Mouse (Mus musculus) forebrain, embryonic 13.5 days (tissue): ENCODE results near the gene Tuba1c. TPM values are rescaled to one million over a fixed set of nuclear protein-coding genes. Genes with fewer than 3 reads are reported as not detected.

Experiments used
- ATAC-seq: fragments of 200-750 bp; cut with Nextera tagmentation; 2 replicates; pipeline ENCODE4 v1.8.0; 2017
- H3K27ac ChIP-seq: fragments of 300-500 bp; sonication (generic); 2 replicates; pipeline ENCODE4 v1.5.1; 2015; ENCODE audit warnings: inconsistent platforms, mild to moderate bottlenecking, moderate library complexity
- H3K27me3 ChIP-seq: fragments of 300-500 bp; sonication (generic); 2 replicates; pipeline ENCODE4 v1.6.1; 2015; ENCODE audit warnings: mild to moderate bottlenecking, inconsistent platforms
- H3K36me3 ChIP-seq: fragments of 300-500 bp; sonication (generic); 2 replicates; pipeline ENCODE4 v1.6.1; 2015; ENCODE audit warnings: mild to moderate bottlenecking, inconsistent platforms; ENCODE audit not compliant: poor library complexity, severe bottlenecking
- H3K4me1 ChIP-seq: fragments of 300-500 bp; sonication (generic); 2 replicates; pipeline ENCODE4 v1.6.1; 2015; ENCODE audit warnings: inconsistent platforms
- H3K4me2 ChIP-seq: fragments of 300-500 bp; sonication (generic); 2 replicates; pipeline ENCODE4 v1.6.1; 2015; ENCODE audit warnings: inconsistent platforms, mild to moderate bottlenecking, moderate library complexity
- H3K4me3 ChIP-seq: fragments of 300-500 bp; sonication (generic); 2 replicates; pipeline ENCODE4 v1.5.1; 2015; ENCODE audit warnings: mild to moderate bottlenecking, inconsistent platforms
- H3K9ac ChIP-seq: fragments of 300-500 bp; sonication (generic); 2 replicates; pipeline ENCODE4 v1.6.1; 2015; ENCODE audit warnings: mild to moderate bottlenecking, inconsistent platforms
- H3K9me3 ChIP-seq: fragments of 300-500 bp; sonication (generic); replicated peaks from 2 replicates; pipeline ENCODE4 v1.6.1; 2016; ENCODE audit warnings: inconsistent platforms
- WGBS: fragments of 180-500 bp; shearing (Covaris S2); methylation state at CpG from one replicate; pipeline ENCODE4 v1.1.7; 2015; 5-methylcytosine and 5-hydroxymethylcytosine counted together
- polyA plus RNA-seq: library from polyadenylated mRNA; unstranded; fragments of >200 nt; fragmentation: Nextera tagmentation; extraction: Ambion mirVana; gene quantifications from 2 replicates; pipeline ENCODE4 v1.2.1, GENCODE M21; 2015

Tuba1c gene
- polyA plus RNA-seq, 1 experiment from 2014 or later = 97.6 TPM

DNA sequence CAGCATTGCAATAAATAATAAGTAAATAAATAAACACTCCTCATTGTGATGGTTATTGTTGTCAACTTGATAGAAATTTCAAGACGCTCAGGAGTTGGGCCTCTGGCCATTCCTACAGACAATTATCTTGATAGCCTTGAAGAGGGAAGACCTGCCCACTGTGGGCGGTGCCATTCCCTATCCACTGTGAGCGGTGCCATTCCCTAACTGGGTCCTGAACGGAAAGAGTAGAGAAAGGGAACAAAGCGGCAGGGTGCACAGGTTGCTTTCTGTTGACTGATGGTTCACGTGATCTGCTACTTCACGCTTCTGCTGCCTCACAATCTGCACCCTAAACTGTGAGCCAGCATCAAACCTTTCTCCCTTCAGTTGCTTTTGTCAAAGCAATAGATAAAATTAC, 8.4 kb upstream of the Tuba1c start:
- no peak for ATAC-seq
- Histone ChIP-seq H3K27me3 (no peaks in the 10 kb centered on the region), H3K27ac (no peak overlapping the region), H3K36me3 (no peaks in the 10 kb centered on the region), H3K4me3 (no peak overlapping the region), H3K9me3 (no peaks in the 10 kb centered on the region), H3K9ac (no peak overlapping the region), H3K4me2 (no peak overlapping the region), H3K4me1 (peaks cover 7% of the 10 kb centered on the region; the same call in 1 of the 2 replicates)
- WGBS = 97% methylated on average over 7 of the region's 7 CpGs

DNA sequence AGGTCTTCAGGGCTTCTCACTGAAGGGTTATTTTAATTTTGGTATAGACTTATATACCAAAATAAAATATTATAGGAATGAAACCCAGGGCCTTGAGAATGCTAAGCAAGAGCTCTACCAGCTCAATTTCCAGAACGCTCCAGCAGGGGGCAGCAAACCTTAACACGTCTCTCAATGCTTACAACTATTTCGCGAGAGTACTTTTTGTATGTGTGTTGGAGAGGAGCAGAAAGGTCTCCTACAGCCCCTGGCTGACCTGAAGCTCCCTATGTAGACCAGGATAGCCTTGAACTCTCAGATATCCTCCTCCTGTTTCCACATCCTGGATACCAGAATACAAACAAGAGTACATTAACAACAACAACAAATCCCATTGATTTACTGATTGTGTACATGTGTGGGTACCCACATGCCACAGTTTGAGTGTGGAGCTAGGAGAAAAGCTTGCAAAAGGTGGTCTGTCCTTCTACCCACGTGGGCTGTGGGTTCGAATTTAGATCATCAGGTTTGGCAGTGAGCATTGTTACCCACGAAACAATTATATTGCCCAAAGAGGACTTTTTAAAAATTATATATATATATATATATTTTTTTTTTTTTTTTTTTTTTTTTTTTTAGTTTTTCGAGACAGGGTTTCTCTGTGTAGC, 4.9 kb upstream of the Tuba1c start:
- 21% methylated on average over 7 of the region's 8 CpGs for WGBS
- ATAC-seq = no peak
- Histone ChIP-seq H3K36me3 (no peaks in the 10 kb centered on the region), H3K9me3 (no peaks in the 10 kb centered on the region), H3K27ac (no peak overlapping the region), H3K4me3 (no peak overlapping the region), H3K9ac (no peak overlapping the region), H3K4me2 (no peak overlapping the region), H3K4me1 (peaks cover 9% of the 10 kb centered on the region), H3K27me3 (0 out of 2 replicates have a peak, but pooled peaks cover 2% of the 10 kb centered on the region)

DNA sequence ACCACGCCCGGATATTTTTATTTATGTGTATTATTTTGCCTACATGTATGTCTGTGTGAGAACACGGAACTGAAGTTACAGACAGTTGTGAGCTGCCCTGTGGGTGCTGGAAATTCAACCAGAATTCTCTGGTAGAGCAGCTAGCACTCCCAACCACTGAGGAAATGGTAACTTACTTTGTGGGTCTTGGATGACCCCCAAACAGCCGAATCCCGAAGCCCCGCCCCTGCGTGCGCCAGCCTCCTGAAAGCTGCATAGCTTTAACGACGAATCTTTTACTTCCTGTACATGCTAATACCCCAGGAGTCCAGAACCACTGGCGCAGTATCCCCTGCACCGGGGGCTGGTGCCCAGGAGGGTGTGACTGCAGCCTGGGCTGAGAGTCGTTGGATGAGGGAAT, 4.3 kb upstream of the Tuba1c start:
- Histone ChIP-seq H3K9me3 (no peaks in the 10 kb centered on the region), H3K36me3 (no peaks in the 10 kb centered on the region), H3K4me1 (peaks cover 15% of the 10 kb centered on the region), H3K4me2 (no peak overlapping the region), H3K27me3 (0 out of 2 replicates have a peak, but pooled peaks cover 2% of the 10 kb centered on the region), H3K9ac (no peak overlapping the region), H3K27ac (no peak overlapping the region), H3K4me3 (no peak overlapping the region)
- ATAC-seq = no peak
- 77% methylated on average over 13 of the region's 13 CpGs for WGBS

DNA sequence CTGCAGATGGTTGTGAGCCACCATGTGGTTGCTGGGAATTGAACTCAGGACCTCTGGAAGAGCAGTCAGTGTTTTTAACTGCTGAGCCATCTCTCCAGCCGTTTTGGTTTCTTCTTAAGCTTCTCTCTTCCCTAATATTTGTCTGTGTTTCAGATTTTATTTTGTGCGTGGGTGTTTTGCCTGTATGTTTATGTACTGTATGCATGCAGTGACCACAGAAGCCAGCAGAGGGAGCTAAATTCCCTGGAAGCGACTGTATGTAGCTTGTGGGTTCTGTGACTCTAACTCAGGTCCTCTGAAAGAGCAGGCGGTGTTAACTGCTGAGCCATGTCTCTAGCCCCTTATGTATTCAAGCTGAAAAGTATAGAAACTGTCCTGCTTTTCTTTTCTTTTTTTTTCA, 3.4 kb upstream of the Tuba1c start:
- H3K36me3 ChIP-seq = no peaks in the 10 kb centered on the region
- ATAC-seq = no peak
- H3K27me3 ChIP-seq = 0 out of 2 replicates have a peak, but pooled peaks cover 2% of the 10 kb centered on the region
- H3K4me1 ChIP-seq = peaks cover 20% of the 10 kb centered on the region
- H3K9me3 ChIP-seq = no peaks in the 10 kb centered on the region
- no peak overlapping the region for H3K4me2 ChIP-seq
- H3K27ac ChIP-seq = no peak overlapping the region
- no peak overlapping the region for H3K4me3 ChIP-seq
- H3K9ac ChIP-seq = no peak overlapping the region
- WGBS = 67% methylated on average over 4 of the region's 4 CpGs

DNA sequence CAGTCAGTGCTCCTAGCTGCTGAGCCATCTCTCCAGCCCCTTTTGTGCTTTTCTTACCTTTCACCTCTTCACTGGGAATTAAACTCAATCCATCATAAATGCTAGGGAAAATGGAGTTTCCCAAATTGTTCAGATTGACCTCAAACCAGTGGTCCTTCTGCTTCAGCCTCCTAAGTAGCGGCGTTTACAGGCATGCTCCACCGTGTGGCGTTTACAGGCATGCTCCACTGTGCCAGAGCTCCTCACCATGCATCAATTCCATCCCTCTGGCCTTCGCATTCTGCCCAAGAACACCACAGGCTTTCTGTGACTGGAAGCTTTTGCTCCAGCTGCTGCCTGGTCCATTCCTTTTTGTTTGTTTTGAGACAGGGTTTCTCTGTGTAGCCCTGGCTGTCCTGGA, 2.6 kb upstream of the Tuba1c start:
- ATAC-seq = no peak
- no peak overlapping the region for H3K4me2 ChIP-seq
- WGBS = 66% methylated on average over 5 of the region's 5 CpGs
- peaks cover 27% of the 10 kb centered on the region for H3K4me1 ChIP-seq
- no peak overlapping the region for H3K4me3 ChIP-seq
- H3K9me3 ChIP-seq = no peaks in the 10 kb centered on the region
- H3K36me3 ChIP-seq = no peaks in the 10 kb centered on the region
- no peak overlapping the region for H3K9ac ChIP-seq
- H3K27me3 ChIP-seq = 0 out of 2 replicates have a peak, but pooled peaks cover 2% of the 10 kb centered on the region
- H3K27ac ChIP-seq = no peak overlapping the region

DNA sequence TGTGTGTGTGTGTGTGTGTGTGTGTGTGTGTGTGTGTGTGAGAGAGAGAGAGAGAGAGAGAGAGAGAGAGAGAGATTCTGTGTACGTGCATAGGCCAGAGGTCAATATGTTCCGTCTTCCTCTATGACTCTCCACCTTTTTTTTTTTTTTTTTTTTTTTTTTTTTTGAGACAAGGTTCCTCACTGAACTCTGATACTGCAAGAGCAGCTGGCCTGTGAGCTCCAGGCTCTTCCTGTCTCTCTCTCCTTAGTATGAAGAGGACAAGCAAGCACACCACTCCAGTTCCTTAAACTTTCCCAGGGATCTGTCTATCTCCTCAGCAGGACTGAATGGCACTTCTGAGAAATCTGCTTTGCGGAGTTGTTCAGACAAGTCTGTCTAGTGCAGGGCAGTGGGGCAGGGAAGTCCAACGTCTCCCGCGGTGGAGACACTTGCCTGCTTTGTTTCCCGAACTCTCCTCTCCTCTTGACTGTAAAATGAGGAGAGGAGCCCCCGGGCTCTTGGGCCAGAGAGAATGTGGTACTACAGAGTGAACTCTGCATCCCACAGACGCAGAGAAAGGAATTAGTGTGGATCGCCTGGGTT, 725 bp upstream of the Tuba1c start:
- no peak overlapping the region for H3K27ac ChIP-seq
- 4% methylated on average over 10 of the region's 10 CpGs for WGBS
- no peak for ATAC-seq

DNA sequence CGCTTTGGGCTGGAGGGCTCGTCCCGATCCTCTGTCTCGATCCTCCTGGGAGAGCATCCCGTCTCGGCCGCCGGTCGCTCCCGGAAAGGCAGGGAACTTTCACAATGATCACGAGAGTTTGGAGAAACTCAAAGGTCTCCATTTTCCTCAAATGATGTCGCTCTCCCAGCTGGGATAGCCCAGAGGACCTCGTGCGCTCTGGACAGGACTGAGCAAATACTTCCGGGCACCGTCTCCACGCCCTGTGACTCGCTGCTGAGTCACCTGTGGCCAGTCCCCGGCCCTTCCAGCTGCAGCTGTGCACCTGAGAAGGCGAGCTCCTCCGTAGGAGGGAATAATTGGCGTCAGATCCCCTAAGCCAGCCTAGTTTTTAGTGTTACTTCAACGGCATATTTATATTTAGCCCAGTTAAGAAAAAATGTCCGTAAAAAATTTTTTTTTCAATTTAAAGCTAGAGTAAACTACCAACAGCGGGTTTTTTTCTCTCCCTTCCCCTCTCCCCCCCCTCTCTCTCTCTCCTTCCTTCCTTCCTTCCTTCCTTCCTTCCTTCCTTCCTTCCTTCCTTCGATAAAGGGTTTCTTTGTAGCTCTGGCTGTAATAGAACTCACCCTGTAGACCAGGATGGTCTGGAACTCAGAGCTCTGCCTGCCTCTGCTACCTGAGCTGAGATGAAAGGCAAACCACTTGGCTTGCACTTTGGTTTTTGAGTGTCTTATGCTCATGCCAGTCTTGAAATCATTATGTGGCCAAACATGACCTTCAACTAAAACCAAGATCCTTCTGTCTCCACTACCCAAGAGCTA, 1.1 kb downstream of the Tuba1c start:
- Histone ChIP-seq H3K27ac (no peak overlapping the region), H3K27me3 (0 out of 2 replicates have a peak, but pooled peaks cover 2% of the 10 kb centered on the region), H3K9me3 (no peaks in the 10 kb centered on the region), H3K9ac (peak overlapping the region; percentile 66), H3K36me3 (peaks cover 17% of the 10 kb centered on the region), H3K4me1 (peaks cover 45% of the 10 kb centered on the region), H3K4me2 (peak overlapping the region; percentile 86), H3K4me3 (peak overlapping the region; percentile 50)
- ATAC-seq = no peak
- 16% methylated on average over 26 of the region's 26 CpGs for WGBS

More for the DNA sequence above, 725 bp upstream of the Tuba1c start:
- Histone ChIP-seq H3K9me3 (no peaks in the 10 kb centered on the region), H3K36me3 (0 out of 2 replicates have a peak, but pooled peaks cover 4% of the 10 kb centered on the region), H3K4me2 (peak overlapping the region; percentile 86), H3K9ac (peak overlapping the region; percentile 66), H3K4me3 (peak overlapping the region; percentile 50), H3K4me1 (peaks cover 45% of the 10 kb centered on the region), H3K27me3 (0 out of 2 replicates have a peak, but pooled peaks cover 2% of the 10 kb centered on the region)

DNA sequence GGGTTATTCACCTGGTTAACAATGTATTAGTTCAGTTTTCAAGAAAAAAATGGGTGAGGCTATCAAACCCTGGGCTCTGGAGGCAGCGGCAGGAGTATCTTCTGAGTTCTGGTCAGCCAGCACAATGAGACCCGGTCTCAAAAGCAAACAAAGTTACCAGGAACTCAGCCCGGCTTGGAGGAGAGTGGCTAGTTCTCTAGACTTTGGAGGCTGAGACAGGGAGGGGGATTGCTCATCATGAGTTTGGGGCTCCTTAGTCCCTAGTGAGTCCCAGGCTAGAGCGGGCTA, 1.6 kb downstream of the Tuba1c start:
- ATAC-seq = no peak

DNA sequence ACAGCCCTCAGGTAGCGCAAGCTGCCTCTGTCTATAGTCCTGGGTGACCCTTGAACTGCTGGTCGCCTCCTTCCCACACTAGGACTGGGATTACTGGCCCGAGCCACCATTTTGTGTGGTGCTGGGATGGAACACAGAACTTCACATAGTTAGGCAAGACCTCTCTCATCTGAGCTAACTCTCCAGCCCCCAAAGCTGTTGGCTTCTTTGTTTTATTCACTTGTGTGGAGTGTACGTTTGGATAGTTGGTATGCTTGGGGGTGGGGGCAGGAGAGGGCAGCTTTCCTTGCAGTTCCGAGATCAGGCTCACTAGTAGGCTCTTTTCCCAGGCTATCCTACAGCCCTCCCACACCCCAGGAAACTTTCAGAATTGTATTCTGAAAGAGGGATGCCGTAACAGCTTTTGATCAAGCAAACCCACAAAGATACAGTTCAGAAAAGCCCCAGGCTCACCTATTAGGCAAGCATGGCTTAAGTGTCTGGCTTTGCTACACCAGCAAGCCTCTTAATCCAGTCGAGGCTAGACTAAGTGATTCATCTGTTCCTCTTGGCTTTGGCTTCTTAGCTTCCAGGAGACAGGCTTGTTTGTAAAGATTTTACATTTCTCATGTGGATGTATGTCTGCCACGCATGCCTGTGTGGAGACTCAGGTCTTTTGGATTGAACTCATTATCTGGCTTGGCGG, 2.5 kb downstream of the Tuba1c start:
- Histone ChIP-seq H3K4me2 (peak overlapping the region; percentile 86), H3K27ac (no peak overlapping the region), H3K27me3 (0 out of 2 replicates have a peak, but pooled peaks cover 2% of the 10 kb centered on the region), H3K9ac (no peak overlapping the region), H3K36me3 (peaks cover 28% of the 10 kb centered on the region), H3K4me1 (peaks cover 45% of the 10 kb centered on the region), H3K4me3 (peak overlapping the region; percentile 23), H3K9me3 (no peaks in the 10 kb centered on the region)
- WGBS = 70% methylated on average over 9 of the region's 9 CpGs
- ATAC-seq = no peak

More for the DNA sequence above, 1.6 kb downstream of the Tuba1c start:
- Histone ChIP-seq H3K4me2 (peak overlapping the region; percentile 86), H3K4me3 (peak overlapping the region; percentile 50), H3K4me1 (peaks cover 45% of the 10 kb centered on the region), H3K27me3 (0 out of 2 replicates have a peak, but pooled peaks cover 2% of the 10 kb centered on the region), H3K9ac (no peak overlapping the region), H3K36me3 (peaks cover 23% of the 10 kb centered on the region), H3K27ac (no peak overlapping the region), H3K9me3 (no peaks in the 10 kb centered on the region)
- 88% methylated on average over 4 of the region's 4 CpGs for WGBS

DNA sequence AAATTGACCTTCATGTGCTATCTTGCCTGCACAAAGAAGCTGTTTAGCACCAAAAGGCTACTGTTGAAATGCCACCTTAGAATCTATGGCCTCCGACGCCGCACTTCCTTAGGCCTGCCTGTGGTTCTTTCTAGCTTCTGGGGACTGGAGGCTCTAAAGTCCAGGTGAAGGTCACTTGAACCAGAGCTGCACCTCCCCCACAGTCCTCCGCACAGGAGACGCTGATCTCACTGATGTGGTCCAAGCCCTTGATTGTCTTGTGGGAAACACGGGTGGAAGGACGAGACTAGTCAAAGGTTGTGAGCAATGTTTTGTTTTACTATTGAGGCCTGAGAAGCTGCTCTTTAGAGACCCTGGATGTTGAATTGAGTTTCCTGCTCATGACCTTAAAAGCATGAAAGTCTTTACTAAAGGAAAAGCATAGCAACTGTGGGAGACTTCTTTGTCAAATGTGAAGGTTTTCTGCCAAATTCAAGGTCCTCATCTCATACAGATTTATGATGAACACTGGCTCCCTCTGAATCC, 3.1 kb downstream of the Tuba1c start:
- H3K27ac ChIP-seq = no peak overlapping the region
- peak overlapping the region; percentile 86 for H3K4me2 ChIP-seq
- no peak for ATAC-seq
- H3K36me3 ChIP-seq = peaks cover 28% of the 10 kb centered on the region
- no peaks in the 10 kb centered on the region for H3K9me3 ChIP-seq
- 0 out of 2 replicates have a peak overlapping the region, but pooled peaks have one; percentile 23 for H3K4me3 ChIP-seq
- 73% methylated on average over 7 of the region's 7 CpGs for WGBS
- H3K27me3 ChIP-seq = 0 out of 2 replicates have a peak, but pooled peaks cover 2% of the 10 kb centered on the region
- peaks cover 45% of the 10 kb centered on the region for H3K4me1 ChIP-seq
- no peak overlapping the region for H3K9ac ChIP-seq

DNA sequence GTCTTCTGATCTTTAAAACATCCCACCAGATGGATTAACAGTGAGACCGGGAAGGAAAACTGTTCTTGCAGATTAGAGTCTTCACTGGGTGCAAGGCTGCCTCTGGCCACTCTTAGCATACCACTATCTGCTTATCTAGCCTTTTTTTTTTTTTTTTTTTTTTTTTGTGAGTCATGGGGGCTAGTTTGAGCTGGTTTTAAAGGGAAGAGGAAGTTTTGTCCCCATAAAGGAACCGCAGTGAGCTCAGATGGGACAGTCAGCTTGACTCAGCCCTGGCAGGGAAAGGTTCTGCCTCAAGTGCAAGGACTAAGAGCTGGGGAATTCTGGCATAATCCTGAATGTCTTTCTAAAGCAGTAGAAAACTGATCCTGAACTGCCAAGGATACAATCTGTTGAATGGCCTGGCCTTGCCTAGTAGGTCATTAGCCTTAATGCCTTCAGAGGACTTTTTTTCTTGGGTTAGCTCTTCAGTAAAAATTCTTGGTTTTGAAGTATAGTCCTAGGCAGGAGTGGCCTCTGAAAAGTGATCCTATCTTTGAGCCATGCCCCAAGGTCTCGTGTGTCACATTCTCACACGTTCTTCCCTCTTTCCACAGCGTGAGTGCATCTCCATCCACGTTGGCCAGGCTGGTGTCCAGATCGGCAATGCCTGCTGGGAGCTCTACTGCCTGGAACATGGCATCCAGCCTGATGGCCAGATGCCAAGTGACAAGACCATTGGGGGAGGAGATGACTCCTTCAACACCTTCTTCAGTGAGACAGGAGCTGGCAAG, 4.0 kb downstream of the Tuba1c start:
- Histone ChIP-seq H3K4me3 (no peak overlapping the region), H3K9ac (no peak overlapping the region), H3K4me2 (no peak overlapping the region), H3K9me3 (no peaks in the 10 kb centered on the region), H3K4me1 (peaks cover 45% of the 10 kb centered on the region), H3K27me3 (no peaks in the 10 kb centered on the region), H3K27ac (no peak overlapping the region), H3K36me3 (peaks cover 33% of the 10 kb centered on the region)
- 89% methylated on average over 7 of the region's 7 CpGs for WGBS
- no peak for ATAC-seq
